Mouse (Mus musculus): Measurements from ENCODE around the gene Serping1.

- TF ChIP-seq POLR2A (IDR thresholded peaks at IDR 0.05; ENCODE audit: low read depth, low read length) = no peak
- TF ChIP-seq CTCF (IDR thresholded peaks at IDR 0.05; ENCODE audit: extremely low read depth, insufficient read depth, insufficient read length, insufficient replicate concordance) = no peak
Observed at GRCm38 (mm10) chr2:84721182-84721581, 54.1 kb downstream of the Serping1 start.
